Mouse (Mus musculus): ENCODE results near the gene Tmem100. TPM values are rescaled to one million over a fixed set of nuclear protein-coding genes. Genes with fewer than 3 reads are reported as not detected.

Tmem100 gene
- polyA plus RNA-seq, 1 experiment from 2014 or later: 6.1 TPM

GRCm38 (mm10) chr11:90029354-90029753 lies 794 bp upstream of the Tmem100 start:
- Histone ChIP-seq H3K27me3 (ENCODE audit: control insufficient read depth, insufficient read depth, low read length) (peaks cover 14% of the 10 kb centered on the region), H3K4me2 (no peak overlapping the region)
- DNase-seq (ENCODE audit: low spot score, missing footprints): no peak

GRCm38 (mm10) chr11:90030557-90030956 lies 409 bp downstream of the Tmem100 start:
- Histone ChIP-seq H3K9ac (ENCODE audit: low read length) (peak overlapping the region; percentile 42; the same call in 1 of the 2 replicates), H3K4me1 (ENCODE audit: control insufficient read depth, insufficient read depth, low read length) (peaks cover 2% of the 10 kb centered on the region; the same call in 1 of the 2 replicates), H3K4me2 (peak overlapping the region; percentile 53), H3K9me3 (ENCODE audit: control insufficient read depth, low read length) (no peaks in the 10 kb centered on the region), H3K4me3 (ENCODE audit: low read depth, low read length) (peak overlapping the region; percentile 28), H3K36me3 (ENCODE audit: control insufficient read depth, insufficient read depth, low read length) (no peaks in the 10 kb centered on the region), H3K27me3 (ENCODE audit: control insufficient read depth, insufficient read depth, low read length) (peaks cover 14% of the 10 kb centered on the region), H3K27ac (ENCODE audit: low read depth, low read length) (no peak overlapping the region)
- 1% methylated on average over 15 of the region's 15 CpGs for WGBS
- DNase-seq (ENCODE audit: low spot score, missing footprints): peak; percentile 92
- 0 out of 2 replicates have a peak, but pooled peaks have one; percentile 62 for ATAC-seq (ENCODE audit: low FRiP score)

More at GRCm38 (mm10) chr11:90029354-90029753, 794 bp upstream of the Tmem100 start:
- WGBS: 64% methylated on average over 10 of the region's 10 CpGs
- peaks cover 2% of the 10 kb centered on the region; the same call in 1 of the 2 replicates for H3K4me1 ChIP-seq (ENCODE audit: control insufficient read depth, insufficient read depth, low read length)
- no peaks in the 10 kb centered on the region for H3K36me3 ChIP-seq (ENCODE audit: control insufficient read depth, insufficient read depth, low read length)
- no peak for ATAC-seq (ENCODE audit: low FRiP score)
- H3K27ac ChIP-seq (ENCODE audit: low read depth, low read length): no peak overlapping the region
- no peak overlapping the region for H3K9ac ChIP-seq (ENCODE audit: low read length)
- no peak overlapping the region for H3K4me3 ChIP-seq (ENCODE audit: low read depth, low read length)
- H3K9me3 ChIP-seq (ENCODE audit: control insufficient read depth, low read length): no peaks in the 10 kb centered on the region

- H3K4me2 ChIP-seq: peak overlapping the region; percentile 53
- WGBS: 28% methylated on average over 7 of the region's 7 CpGs
- no peak overlapping the region for H3K27ac ChIP-seq (ENCODE audit: low read depth, low read length)
- H3K9ac ChIP-seq (ENCODE audit: low read length): peak overlapping the region; percentile 42; the same call in 1 of the 2 replicates
- peaks cover 2% of the 10 kb centered on the region; the same call in 1 of the 2 replicates for H3K4me1 ChIP-seq (ENCODE audit: control insufficient read depth, insufficient read depth, low read length)
- peak; percentile 88 for DNase-seq (ENCODE audit: low spot score, missing footprints)
- peaks cover 14% of the 10 kb centered on the region for H3K27me3 ChIP-seq (ENCODE audit: control insufficient read depth, insufficient read depth, low read length)
- H3K4me3 ChIP-seq (ENCODE audit: low read depth, low read length): peak overlapping the region; percentile 28
- ATAC-seq (ENCODE audit: low FRiP score): no peak
- H3K36me3 ChIP-seq (ENCODE audit: control insufficient read depth, insufficient read depth, low read length): no peaks in the 10 kb centered on the region
- H3K9me3 ChIP-seq (ENCODE audit: control insufficient read depth, low read length): no peaks in the 10 kb centered on the region
Measured at GRCm38 (mm10) chr11:90031076-90031475, 928 bp downstream of the Tmem100 start.

- no peak overlapping the region for H3K4me3 ChIP-seq (ENCODE audit: low read depth, low read length)
- H3K9me3 ChIP-seq (ENCODE audit: control insufficient read depth, low read length): no peaks in the 10 kb centered on the region
- no peak overlapping the region; the same call in 1 of the 2 replicates for H3K4me2 ChIP-seq
- WGBS: 35% methylated on average over 8 of the region's 8 CpGs
- H3K27ac ChIP-seq (ENCODE audit: low read depth, low read length): no peak overlapping the region
- peaks cover 2% of the 10 kb centered on the region; the same call in 1 of the 2 replicates for H3K4me1 ChIP-seq (ENCODE audit: control insufficient read depth, insufficient read depth, low read length)
- ATAC-seq (ENCODE audit: low FRiP score) (no peak), DNase-seq (ENCODE audit: low spot score, missing footprints) (no peak)
- H3K9ac ChIP-seq (ENCODE audit: low read length): no peak overlapping the region
- no peaks in the 10 kb centered on the region for H3K36me3 ChIP-seq (ENCODE audit: control insufficient read depth, insufficient read depth, low read length)
- peaks cover 14% of the 10 kb centered on the region for H3K27me3 ChIP-seq (ENCODE audit: control insufficient read depth, insufficient read depth, low read length)
Measured at GRCm38 (mm10) chr11:90032807-90033206, 2.7 kb downstream of the Tmem100 start.

GRCm38 (mm10) chr11:90033442-90033841 lies 3.3 kb downstream of the Tmem100 start:
- Histone ChIP-seq H3K27me3 (ENCODE audit: control insufficient read depth, insufficient read depth, low read length) (peaks cover 14% of the 10 kb centered on the region), H3K27ac (ENCODE audit: low read depth, low read length) (no peak overlapping the region), H3K4me2 (no peak overlapping the region; the same call in 1 of the 2 replicates), H3K4me3 (ENCODE audit: low read depth, low read length) (no peak overlapping the region), H3K36me3 (ENCODE audit: control insufficient read depth, insufficient read depth, low read length) (no peaks in the 10 kb centered on the region), H3K4me1 (ENCODE audit: control insufficient read depth, insufficient read depth, low read length) (peaks cover 2% of the 10 kb centered on the region; the same call in 1 of the 2 replicates), H3K9me3 (ENCODE audit: control insufficient read depth, low read length) (no peaks in the 10 kb centered on the region), H3K9ac (ENCODE audit: low read length) (no peak overlapping the region)
- WGBS: 51% methylated on average over 5 of the region's 5 CpGs
- no peak for DNase-seq (ENCODE audit: low spot score, missing footprints)
- no peak for ATAC-seq (ENCODE audit: low FRiP score)

- Histone ChIP-seq H3K4me2 (no peak overlapping the region), H3K27me3 (ENCODE audit: control insufficient read depth, insufficient read depth, low read length) (peaks cover 14% of the 10 kb centered on the region), H3K27ac (ENCODE audit: low read depth, low read length) (no peak overlapping the region), H3K36me3 (ENCODE audit: control insufficient read depth, insufficient read depth, low read length) (no peaks in the 10 kb centered on the region), H3K4me1 (ENCODE audit: control insufficient read depth, insufficient read depth, low read length) (peaks cover 2% of the 10 kb centered on the region; the same call in 1 of the 2 replicates), H3K4me3 (ENCODE audit: low read depth, low read length) (no peak overlapping the region), H3K9ac (ENCODE audit: low read length) (no peak overlapping the region), H3K9me3 (ENCODE audit: control insufficient read depth, low read length) (no peaks in the 10 kb centered on the region)
- ATAC-seq (ENCODE audit: low FRiP score): no peak
- no peak for DNase-seq (ENCODE audit: low spot score, missing footprints)
- WGBS: 91% methylated on average over 12 of the region's 12 CpGs
Measured at GRCm38 (mm10) chr11:90034646-90035045, 4.5 kb downstream of the Tmem100 start.

GRCm38 (mm10) chr11:90035532-90035931 lies 5.4 kb downstream of the Tmem100 start:
- DNase-seq (ENCODE audit: low spot score, missing footprints) (no peak), ATAC-seq (ENCODE audit: low FRiP score) (no peak)
- Histone ChIP-seq H3K27me3 (ENCODE audit: control insufficient read depth, insufficient read depth, low read length) (peaks cover 11% of the 10 kb centered on the region), H3K4me2 (no peak overlapping the region), H3K4me1 (ENCODE audit: control insufficient read depth, insufficient read depth, low read length) (peaks cover 2% of the 10 kb centered on the region; the same call in 1 of the 2 replicates), H3K36me3 (ENCODE audit: control insufficient read depth, insufficient read depth, low read length) (no peaks in the 10 kb centered on the region), H3K9me3 (ENCODE audit: control insufficient read depth, low read length) (no peaks in the 10 kb centered on the region), H3K9ac (ENCODE audit: low read length) (no peak overlapping the region), H3K27ac (ENCODE audit: low read depth, low read length) (no peak overlapping the region), H3K4me3 (ENCODE audit: low read depth, low read length) (no peak overlapping the region)
- WGBS: 93% methylated on average over 14 of the region's 14 CpGs

- no peak overlapping the region for H3K9ac ChIP-seq (ENCODE audit: low read length)
- peaks cover 7% of the 10 kb centered on the region for H3K27me3 ChIP-seq (ENCODE audit: control insufficient read depth, insufficient read depth, low read length)
- H3K4me3 ChIP-seq (ENCODE audit: low read depth, low read length): no peak overlapping the region
- WGBS: 86% methylated on average over 4 of the region's 4 CpGs
- peaks cover 2% of the 10 kb centered on the region; the same call in 1 of the 2 replicates for H3K4me1 ChIP-seq (ENCODE audit: control insufficient read depth, insufficient read depth, low read length)
- no peaks in the 10 kb centered on the region for H3K9me3 ChIP-seq (ENCODE audit: control insufficient read depth, low read length)
- no peak overlapping the region for H3K4me2 ChIP-seq
- DNase-seq (ENCODE audit: low spot score, missing footprints) (peak; percentile 47), ATAC-seq (ENCODE audit: low FRiP score) (no peak)
- H3K36me3 ChIP-seq (ENCODE audit: control insufficient read depth, insufficient read depth, low read length): no peaks in the 10 kb centered on the region
- H3K27ac ChIP-seq (ENCODE audit: low read depth, low read length): no peak overlapping the region
Measured at GRCm38 (mm10) chr11:90036416-90036815, 6.3 kb downstream of the Tmem100 start.

- Histone ChIP-seq H3K4me3 (ENCODE audit: low read depth, low read length) (no peak overlapping the region), H3K36me3 (ENCODE audit: control insufficient read depth, insufficient read depth, low read length) (no peaks in the 10 kb centered on the region), H3K4me2 (no peak overlapping the region), H3K27ac (ENCODE audit: low read depth, low read length) (no peak overlapping the region), H3K27me3 (ENCODE audit: control insufficient read depth, insufficient read depth, low read length) (no peaks in the 10 kb centered on the region), H3K9me3 (ENCODE audit: control insufficient read depth, low read length) (no peaks in the 10 kb centered on the region), H3K4me1 (ENCODE audit: control insufficient read depth, insufficient read depth, low read length) (peaks cover 2% of the 10 kb centered on the region; the same call in 1 of the 2 replicates), H3K9ac (ENCODE audit: low read length) (no peak overlapping the region)
- 29% methylated on average over 5 of the region's 5 CpGs for WGBS
- ATAC-seq (ENCODE audit: low FRiP score) (no peak), DNase-seq (ENCODE audit: low spot score, missing footprints) (peak; percentile 92)
Measured at GRCm38 (mm10) chr11:90038022-90038421, 7.9 kb downstream of the Tmem100 start.
